Mouse (Mus musculus) liver, embryonic 14.5 days (tissue): ENCODE measurements at regions not wholly inside any gene's neighbourhood (a gene's known extent, or its start where the extent isn't known, plus 50 kb on each side); places are given as distances from the start of the nearest gene placed in this dataset.

ENCODE experiments used
- ATAC-seq: fragments of 200-750 bp; cut with Nextera tagmentation; 2 replicates; pipeline ENCODE4 v1.8.0; 2017; ENCODE audit warnings: moderate number of reproducible peaks, mild to moderate bottlenecking, moderate library complexity; ENCODE audit not compliant: insufficient read depth
- DNase-seq, 3 experiments: peaks; one replicate each; pipeline ENCODE4 v3.0.0-alpha.2; 2012 to 2013; ENCODE audit warnings: low read depth in 3 of 3, low spot score in 3 of 3
- H3K27ac ChIP-seq: fragments of 300-500 bp; sonication (generic); 2 replicates; pipeline ENCODE4 v1.5.1; 2014; ENCODE audit warnings: moderate library complexity, mild to moderate bottlenecking, control low read depth, inconsistent platforms
- H3K27me3 ChIP-seq: fragments of 300-500 bp; sonication (generic); 2 replicates; pipeline ENCODE4 v1.6.1; 2014; ENCODE audit warnings: mild to moderate bottlenecking, low read length, moderate library complexity; ENCODE audit not compliant: control insufficient read depth, insufficient read depth
- H3K36me3 ChIP-seq: fragments of 300-500 bp; sonication (generic); replicated peaks from 2 replicates; pipeline ENCODE4 v1.6.1; 2014; ENCODE audit warnings: low read depth; ENCODE audit not compliant: control insufficient read depth, insufficient read depth
- H3K4me1 ChIP-seq, 2 experiments: fragments of 200-500 bp in 1 of 2; fragments of 300-500 bp in 1 of 2; sonication (generic) in 1 of 2; replicated peaks; 2 replicates each; pipeline ENCODE4 v1.6.1; 2012 to 2014; ENCODE audit warnings: antibody characterized with exemption in 1 of 2, inconsistent platforms in 1 of 2, low read length in 1 of 2; ENCODE audit not compliant: control insufficient read depth in 2 of 2, insufficient read depth in 2 of 2
- H3K4me2 ChIP-seq: fragments of 300-500 bp; sonication (generic); 2 replicates; pipeline ENCODE4 v1.6.1; 2014; ENCODE audit warnings: low read depth, mild to moderate bottlenecking, control low read depth, moderate library complexity
- H3K4me3 ChIP-seq, 2 experiments: fragments of 200-500 bp in 1 of 2; fragments of 300-500 bp in 1 of 2; sonication (generic) in 1 of 2; 2 replicates each; pipeline ENCODE4 v1.5.1; 2012 to 2014; ENCODE audit warnings: low read depth in 2 of 2, low read length in 2 of 2, mild to moderate bottlenecking in 2 of 2, control low read depth in 1 of 2, inconsistent platforms in 1 of 2, moderate library complexity in 1 of 2; ENCODE audit not compliant: insufficient read depth in 1 of 2
- H3K9ac ChIP-seq: fragments of 300-500 bp; sonication (generic); replicated peaks from 2 replicates; pipeline ENCODE4 v1.6.1; 2014; ENCODE audit warnings: mild to moderate bottlenecking, control low read depth, moderate library complexity
- H3K9me3 ChIP-seq: fragments of 300-500 bp; sonication (generic); 2 replicates; pipeline ENCODE4 v1.6.1; 2016; ENCODE audit warnings: low read length, mixed read lengths; ENCODE audit not compliant: control insufficient read depth
- CTCF ChIP-seq: IDR thresholded peaks from 2 replicates; pipeline ENCODE4 v1.5.1; 2016; ENCODE audit warnings: antibody characterized with exemption, low read depth, control low read depth
- EP300 ChIP-seq: IDR thresholded peaks from 2 replicates; pipeline ENCODE4 v1.6.1; 2016; ENCODE audit warnings: antibody characterized with exemption, low read depth
- WGBS: fragments of 180-500 bp; shearing (Covaris S2); extraction: QIAGEN DNeasy Blood & Tissue Kit; methylation state at CpG from one replicate; pipeline ENCODE4 v1.1.7; 2014; ENCODE audit not compliant: insufficient replicate concordance; 5-methylcytosine and 5-hydroxymethylcytosine counted together

GRCm38 (mm10) chr13:44246714-44247251 is 462.2 kb downstream of the Cd83 start:
- Histone ChIP-seq H3K4me1 (peaks cover 0 to 5% of the 10 kb centered on the region in 2 experiments; a peak in 2 of 4 replicates), H3K27ac (no peak overlapping the region), H3K9me3 (no peaks in the 10 kb centered on the region), H3K9ac (no peak overlapping the region), H3K4me2 (no peak overlapping the region), H3K4me3 (no peak overlapping the region), H3K27me3 (no peaks in the 10 kb centered on the region), H3K36me3 (no peaks in the 10 kb centered on the region)
- DNase-seq (no peak), ATAC-seq (no peak)
- 25% methylated on average over 7 of the region's 7 CpGs for WGBS
- no peak for TF ChIP-seq EP300
- no peak for TF ChIP-seq CTCF

- Histone ChIP-seq H3K36me3 (no peaks in the 10 kb centered on the region), H3K4me2 (no peak overlapping the region), H3K4me3 (no peak overlapping the region), H3K9ac (no peak overlapping the region), H3K27me3 (no peaks in the 10 kb centered on the region), H3K27ac (no peak overlapping the region), H3K4me1 (peaks cover 0 to 5% of the 10 kb centered on the region in 2 experiments; a peak in 2 of 4 replicates), H3K9me3 (no peaks in the 10 kb centered on the region)
- WGBS: 61% methylated on average over 11 of the region's 11 CpGs
- ATAC-seq: no peak
- DNase-seq: no peak
- TF ChIP-seq CTCF (no peak), EP300 (no peak)
These were observed 463.3 kb downstream of the Cd83 start for GRCm38 (mm10) chr13:44247861-44248260.

- no peak for TF ChIP-seq EP300
- TF ChIP-seq CTCF: no peak
- Histone ChIP-seq H3K4me2 (no peak overlapping the region), H3K36me3 (no peaks in the 10 kb centered on the region), H3K4me3 (no peak overlapping the region), H3K27ac (no peak overlapping the region), H3K9me3 (no peaks in the 10 kb centered on the region), H3K9ac (no peak overlapping the region), H3K27me3 (no peaks in the 10 kb centered on the region), H3K4me1 (peaks cover 0 to 5% of the 10 kb centered on the region in 2 experiments; a peak in 2 of 4 replicates)
- WGBS: 35% methylated on average over 8 of the region's 8 CpGs
- DNase-seq: no peak
- ATAC-seq: no peak
These were observed 463.8 kb downstream of the Cd83 start for GRCm38 (mm10) chr13:44248401-44248800.

GRCm38 (mm10) chr13:44249119-44249518 is 464.5 kb downstream of the Cd83 start:
- Histone ChIP-seq H3K4me1 (peaks cover 0 to 5% of the 10 kb centered on the region in 2 experiments; a peak in 2 of 4 replicates), H3K9me3 (no peaks in the 10 kb centered on the region), H3K9ac (no peak overlapping the region), H3K27me3 (no peaks in the 10 kb centered on the region), H3K4me3 (no peak overlapping the region), H3K4me2 (no peak overlapping the region), H3K27ac (no peak overlapping the region), H3K36me3 (no peaks in the 10 kb centered on the region)
- WGBS: 49% methylated on average over 2 of the region's 2 CpGs
- DNase-seq (no peak), ATAC-seq (no peak)
- TF ChIP-seq CTCF: no peak
- TF ChIP-seq EP300: no peak

- Histone ChIP-seq H3K4me3 (no peak overlapping the region), H3K9me3 (no peaks in the 10 kb centered on the region), H3K27ac (no peak overlapping the region), H3K4me2 (no peak overlapping the region), H3K9ac (no peak overlapping the region), H3K27me3 (no peaks in the 10 kb centered on the region), H3K4me1 (peaks cover 0 to 5% of the 10 kb centered on the region in 2 experiments; a peak in 2 of 4 replicates), H3K36me3 (no peaks in the 10 kb centered on the region)
- TF ChIP-seq CTCF (no peak), EP300 (no peak)
- WGBS: 65% methylated on average over 11 of the region's 11 CpGs
- DNase-seq: no peak
- no peak for ATAC-seq
These were observed 466.1 kb downstream of the Cd83 start for GRCm38 (mm10) chr13:44250474-44251201.
